Mouse (Mus musculus): ENCODE data around the gene Ostf1. TPM values are rescaled to one million over a fixed set of nuclear protein-coding genes. Genes with fewer than 3 reads are reported as not detected.

The Ostf1 gene
- 556 and 1,252 TPM in 2 replicates for polyA plus RNA-seq (2012; ENCODE audit: low replicate concordance)

DNA sequence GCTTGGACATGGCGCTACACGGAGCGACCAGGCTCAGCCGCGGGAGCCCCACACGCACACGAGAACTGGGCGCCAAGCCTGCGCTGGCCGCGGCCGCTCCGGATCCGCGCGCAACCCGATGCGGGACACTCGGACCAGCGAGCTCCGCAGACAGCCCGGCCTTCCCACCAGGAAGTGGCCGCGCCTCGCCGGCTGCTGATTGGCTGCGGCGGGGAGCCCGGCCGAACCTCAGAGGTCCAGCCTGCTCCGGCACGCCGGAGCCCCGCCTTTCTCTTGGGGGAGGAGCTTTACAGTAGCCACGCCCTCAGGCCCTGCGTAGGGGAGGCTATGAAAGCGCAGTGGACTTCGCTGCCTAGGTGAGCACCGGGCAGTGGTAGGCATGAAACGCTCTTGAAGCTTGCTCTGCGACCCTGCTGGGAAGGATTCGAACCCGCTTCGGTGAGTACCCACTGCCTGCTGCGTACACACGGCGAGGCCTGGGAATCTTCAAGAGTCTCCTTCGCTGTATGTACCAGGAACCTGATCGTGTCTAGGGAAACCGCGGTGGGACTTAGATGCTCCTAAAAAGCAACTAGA is at the start of gene Ostf1, which contains the start of gene Nmrk1:
Ostf1 (minus strand) TSS at position 180 of the 576 bp plus-strand sequence.
Nmrk1 (plus strand) TSS at position 307 of the 576 bp plus-strand sequence.

DNA sequence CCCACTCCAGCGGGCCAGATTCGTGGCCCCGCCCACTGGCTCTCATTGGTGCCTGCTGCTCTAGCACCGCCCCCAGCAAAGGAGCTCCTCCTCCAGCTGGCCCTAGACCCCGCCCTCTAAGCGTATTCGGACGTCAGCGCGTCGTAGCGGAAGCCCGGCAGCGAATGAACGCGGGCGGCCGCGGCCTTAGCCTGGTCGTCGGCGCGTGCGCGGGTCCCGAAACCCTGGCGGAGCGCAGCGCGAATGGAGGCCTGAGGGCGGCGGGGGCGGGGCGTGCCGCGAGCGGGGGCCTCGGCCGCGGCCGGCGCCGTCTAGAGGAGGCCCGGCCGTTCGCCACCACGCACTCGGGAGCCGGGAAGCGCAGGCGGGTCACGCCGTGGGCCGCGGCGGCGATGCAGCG is 39.0 kb upstream of the Ostf1 start, which contains the start of gene Carnmt1:
Carnmt1 (plus strand) TSS at position 157 of the 400 bp plus-strand sequence.

Other genes with a start within 250 kb of the Ostf1 start
- gene Nmrk1, start 127 bp upstream of the Ostf1 start, polyA plus RNA-seq (2012; ENCODE audit: low replicate concordance), result 0.98 and 2.0 TPM in 2 replicates
- gene Carnmt1, start 38.9 kb upstream of the Ostf1 start, polyA plus RNA-seq (2012; ENCODE audit: low replicate concordance), result 2.0 and 2.5 TPM in 2 replicates
- 7.4 and 12.2 TPM in 2 replicates for gene D030056L22Rik, start 81.4 kb upstream of the Ostf1 start, polyA plus RNA-seq (2012; ENCODE audit: low replicate concordance)
- 0.02 TPM in 1 of 2 replicates, not detected in the other for gene Trpm6, start 118.2 kb upstream of the Ostf1 start, polyA plus RNA-seq (2012; ENCODE audit: low replicate concordance)

All from hematopoietic multipotent progenitor cell, adult 10-12 weeks (in vitro differentiated cells).